Mouse (Mus musculus): Measurements from ENCODE around the gene Lss. TPM values are rescaled to one million over a fixed set of nuclear protein-coding genes. Genes with fewer than 3 reads are reported as not detected.

Lss gene
- polyA plus RNA-seq, 1 experiment from 2014 or later = 23.4 TPM

- H3K9ac ChIP-seq (replicated peaks; ENCODE audit: low read length) = no peak overlapping the region
- no peak overlapping the region for H3K27ac ChIP-seq (ENCODE audit: low read length)
- H3K9me3 ChIP-seq (ENCODE audit: low read length) = no peaks in the 10 kb centered on the region
- no peak overlapping the region for H3K4me3 ChIP-seq (ENCODE audit: low read length)
- no peak overlapping the region for H3K4me2 ChIP-seq (replicated peaks; ENCODE audit: low read depth, low read length)
- WGBS = 93% methylated on average over 5 of the region's 5 CpGs
- peaks cover 52% of the 10 kb centered on the region for H3K36me3 ChIP-seq (ENCODE audit: insufficient read depth, low read length)
- no peaks in the 10 kb centered on the region for H3K27me3 ChIP-seq (ENCODE audit: insufficient read depth, low read length)
- no peak for ATAC-seq (ENCODE audit: low FRiP score, low TSS enrichment)
- H3K4me1 ChIP-seq (ENCODE audit: insufficient read depth, low read length) = 0 out of 2 replicates have a peak, but pooled peaks cover 3% of the 10 kb centered on the region
These were observed 19.1 kb downstream of the Lss start for GRCm38 (mm10) chr10:76550458-76550857.

GRCm38 (mm10) chr10:76551556-76551955, 20.2 kb downstream of the Lss start:
- H3K27me3 ChIP-seq (ENCODE audit: insufficient read depth, low read length) = no peaks in the 10 kb centered on the region
- H3K9ac ChIP-seq (replicated peaks; ENCODE audit: low read length) = no peak overlapping the region
- WGBS = 83% methylated on average over 3 of the region's 3 CpGs
- no peak overlapping the region for H3K4me2 ChIP-seq (replicated peaks; ENCODE audit: low read depth, low read length)
- H3K4me3 ChIP-seq (ENCODE audit: low read length) = no peak overlapping the region
- H3K9me3 ChIP-seq (ENCODE audit: low read length) = no peaks in the 10 kb centered on the region
- peaks cover 49% of the 10 kb centered on the region for H3K36me3 ChIP-seq (ENCODE audit: insufficient read depth, low read length)
- 0 out of 2 replicates have a peak, but pooled peaks cover 3% of the 10 kb centered on the region for H3K4me1 ChIP-seq (ENCODE audit: insufficient read depth, low read length)
- no peak overlapping the region for H3K27ac ChIP-seq (ENCODE audit: low read length)
- ATAC-seq (ENCODE audit: low FRiP score, low TSS enrichment) = no peak

GRCm38 (mm10) chr10:76554061-76554460, 22.7 kb downstream of the Lss start:
- Histone ChIP-seq H3K4me3 (ENCODE audit: low read length) (no peak overlapping the region), H3K27ac (ENCODE audit: low read length) (no peak overlapping the region), H3K9ac (replicated peaks; ENCODE audit: low read length) (no peak overlapping the region), H3K36me3 (ENCODE audit: insufficient read depth, low read length) (peaks cover 30% of the 10 kb centered on the region), H3K4me2 (replicated peaks; ENCODE audit: low read depth, low read length) (no peak overlapping the region), H3K9me3 (ENCODE audit: low read length) (no peaks in the 10 kb centered on the region), H3K27me3 (ENCODE audit: insufficient read depth, low read length) (no peaks in the 10 kb centered on the region), H3K4me1 (ENCODE audit: insufficient read depth, low read length) (no peaks in the 10 kb centered on the region)
- WGBS = 90% methylated on average over 5 of the region's 5 CpGs
- no peak for ATAC-seq (ENCODE audit: low FRiP score, low TSS enrichment)

GRCm38 (mm10) chr10:76561972-76562371, 30.6 kb downstream of the Lss start, which contains the start of gene Spatc1l:
TSS of gene Spatc1l (plus strand) at chr10:76562272.
- WGBS = 90% methylated on average over 10 of the region's 10 CpGs
- no peak within 1 kb of the TSS for H3K4me3 ChIP-seq (ENCODE audit: low read length)
- no peak for ATAC-seq (ENCODE audit: low FRiP score, low TSS enrichment)

GRCm38 (mm10) chr10:76569996-76570685, 38.8 kb downstream of the Lss start:
- no peak overlapping the region for H3K4me3 ChIP-seq (ENCODE audit: low read length)
- H3K27me3 ChIP-seq (ENCODE audit: insufficient read depth, low read length) = no peaks in the 10 kb centered on the region
- no peaks in the 10 kb centered on the region for H3K9me3 ChIP-seq (ENCODE audit: low read length)
- 93% methylated on average over 22 of the region's 22 CpGs for WGBS
- no peak overlapping the region for H3K4me2 ChIP-seq (replicated peaks; ENCODE audit: low read depth, low read length)
- no peak overlapping the region for H3K27ac ChIP-seq (ENCODE audit: low read length)
- H3K4me1 ChIP-seq (ENCODE audit: insufficient read depth, low read length) = no peaks in the 10 kb centered on the region
- no peak overlapping the region for H3K9ac ChIP-seq (replicated peaks; ENCODE audit: low read length)
- ATAC-seq (ENCODE audit: low FRiP score, low TSS enrichment) = no peak
- no peaks in the 10 kb centered on the region for H3K36me3 ChIP-seq (ENCODE audit: insufficient read depth, low read length)

More at GRCm38 (mm10) chr10:76561972-76562371, 30.6 kb downstream of the Lss start, which contains the start of gene Spatc1l:
- Histone ChIP-seq H3K4me2 (replicated peaks; ENCODE audit: low read depth, low read length) (no peak within 1 kb of the TSS), H3K9ac (replicated peaks; ENCODE audit: low read length) (no peak within 1 kb of the TSS), H3K36me3 (ENCODE audit: insufficient read depth, low read length) (no peaks in the 10 kb centered on the region), H3K9me3 (ENCODE audit: low read length) (no peaks in the 10 kb centered on the region), H3K27ac (ENCODE audit: low read length) (no peak within 1 kb of the TSS), H3K4me1 (ENCODE audit: insufficient read depth, low read length) (no peaks in the 10 kb centered on the region), H3K27me3 (ENCODE audit: insufficient read depth, low read length) (no peaks in the 10 kb centered on the region)

- Histone ChIP-seq H3K9me3 (ENCODE audit: low read length) (no peaks in the 10 kb centered on the region), H3K36me3 (ENCODE audit: insufficient read depth, low read length) (no peaks in the 10 kb centered on the region), H3K27ac (ENCODE audit: low read length) (no peak overlapping the region), H3K4me3 (ENCODE audit: low read length) (no peak overlapping the region), H3K27me3 (ENCODE audit: insufficient read depth, low read length) (no peaks in the 10 kb centered on the region), H3K4me1 (ENCODE audit: insufficient read depth, low read length) (no peaks in the 10 kb centered on the region), H3K4me2 (replicated peaks; ENCODE audit: low read depth, low read length) (no peak overlapping the region), H3K9ac (replicated peaks; ENCODE audit: low read length) (no peak overlapping the region)
- 82% methylated on average over 2 of the region's 2 CpGs for WGBS
- ATAC-seq (ENCODE audit: low FRiP score, low TSS enrichment) = no peak
These were observed 39.7 kb downstream of the Lss start for GRCm38 (mm10) chr10:76571070-76571469.

GRCm38 (mm10) chr10:76572151-76572550, 40.8 kb downstream of the Lss start:
- no peaks in the 10 kb centered on the region for H3K36me3 ChIP-seq (ENCODE audit: insufficient read depth, low read length)
- H3K27ac ChIP-seq (ENCODE audit: low read length) = no peak overlapping the region
- ATAC-seq (ENCODE audit: low FRiP score, low TSS enrichment) = no peak
- H3K4me3 ChIP-seq (ENCODE audit: low read length) = no peak overlapping the region
- H3K4me1 ChIP-seq (ENCODE audit: insufficient read depth, low read length) = no peaks in the 10 kb centered on the region
- WGBS = 75% methylated on average over 3 of the region's 3 CpGs
- no peak overlapping the region for H3K9ac ChIP-seq (replicated peaks; ENCODE audit: low read length)
- H3K9me3 ChIP-seq (ENCODE audit: low read length) = no peaks in the 10 kb centered on the region
- H3K4me2 ChIP-seq (replicated peaks; ENCODE audit: low read depth, low read length) = no peak overlapping the region
- H3K27me3 ChIP-seq (ENCODE audit: insufficient read depth, low read length) = no peaks in the 10 kb centered on the region

GRCm38 (mm10) chr10:76575374-76575773, 44.0 kb downstream of the Lss start, which contains the start of gene Ftcd:
TSS of gene Ftcd (plus strand) at chr10:76575648.
- Histone ChIP-seq H3K36me3 (ENCODE audit: insufficient read depth, low read length) (no peaks in the 10 kb centered on the region), H3K27me3 (ENCODE audit: insufficient read depth, low read length) (no peaks in the 10 kb centered on the region), H3K4me3 (ENCODE audit: low read length) (no peak within 1 kb of the TSS), H3K27ac (ENCODE audit: low read length) (no peak within 1 kb of the TSS), H3K4me1 (ENCODE audit: insufficient read depth, low read length) (no peaks in the 10 kb centered on the region), H3K4me2 (replicated peaks; ENCODE audit: low read depth, low read length) (no peak within 1 kb of the TSS), H3K9ac (replicated peaks; ENCODE audit: low read length) (no peak within 1 kb of the TSS), H3K9me3 (ENCODE audit: low read length) (no peaks in the 10 kb centered on the region)
- 82% methylated on average over 3 of the region's 3 CpGs for WGBS
- ATAC-seq (ENCODE audit: low FRiP score, low TSS enrichment) = peak; percentile 49

GRCm38 (mm10) chr10:76576920-76577319, 45.5 kb downstream of the Lss start:
- ATAC-seq (ENCODE audit: low FRiP score, low TSS enrichment) = no peak
- Histone ChIP-seq H3K9ac (replicated peaks; ENCODE audit: low read length) (no peak overlapping the region), H3K4me1 (ENCODE audit: insufficient read depth, low read length) (no peaks in the 10 kb centered on the region), H3K27ac (ENCODE audit: low read length) (no peak overlapping the region), H3K36me3 (ENCODE audit: insufficient read depth, low read length) (no peaks in the 10 kb centered on the region), H3K9me3 (ENCODE audit: low read length) (no peaks in the 10 kb centered on the region), H3K4me2 (replicated peaks; ENCODE audit: low read depth, low read length) (no peak overlapping the region), H3K4me3 (ENCODE audit: low read length) (no peak overlapping the region), H3K27me3 (ENCODE audit: insufficient read depth, low read length) (no peaks in the 10 kb centered on the region)
- WGBS = 68% methylated on average over 7 of the region's 7 CpGs

GRCm38 (mm10) chr10:76584138-76584537, 52.8 kb downstream of the Lss start:
- Histone ChIP-seq H3K4me1 (ENCODE audit: insufficient read depth, low read length) (no peaks in the 10 kb centered on the region), H3K36me3 (ENCODE audit: insufficient read depth, low read length) (no peaks in the 10 kb centered on the region), H3K9ac (replicated peaks; ENCODE audit: low read length) (no peak overlapping the region), H3K27ac (ENCODE audit: low read length) (no peak overlapping the region), H3K9me3 (ENCODE audit: low read length) (no peaks in the 10 kb centered on the region), H3K27me3 (ENCODE audit: insufficient read depth, low read length) (no peaks in the 10 kb centered on the region), H3K4me2 (replicated peaks; ENCODE audit: low read depth, low read length) (peak overlapping the region; percentile 46), H3K4me3 (ENCODE audit: low read length) (peak overlapping the region; percentile 14)
- 8% methylated on average over 10 of the region's 10 CpGs for WGBS
- ATAC-seq (ENCODE audit: low FRiP score, low TSS enrichment) = peak; percentile 46; the same call in 1 of the 2 replicates

All from kidney, embryonic 16.5 days (tissue).